Mouse (Mus musculus): ENCODE results near the gene Ckb.
"Not testable (repeated sequence)": the region's sequence is repeated elsewhere in the genome, so short reads cannot be mapped to it uniquely, and the experiment has no call there.

The Ckb gene

DNA sequence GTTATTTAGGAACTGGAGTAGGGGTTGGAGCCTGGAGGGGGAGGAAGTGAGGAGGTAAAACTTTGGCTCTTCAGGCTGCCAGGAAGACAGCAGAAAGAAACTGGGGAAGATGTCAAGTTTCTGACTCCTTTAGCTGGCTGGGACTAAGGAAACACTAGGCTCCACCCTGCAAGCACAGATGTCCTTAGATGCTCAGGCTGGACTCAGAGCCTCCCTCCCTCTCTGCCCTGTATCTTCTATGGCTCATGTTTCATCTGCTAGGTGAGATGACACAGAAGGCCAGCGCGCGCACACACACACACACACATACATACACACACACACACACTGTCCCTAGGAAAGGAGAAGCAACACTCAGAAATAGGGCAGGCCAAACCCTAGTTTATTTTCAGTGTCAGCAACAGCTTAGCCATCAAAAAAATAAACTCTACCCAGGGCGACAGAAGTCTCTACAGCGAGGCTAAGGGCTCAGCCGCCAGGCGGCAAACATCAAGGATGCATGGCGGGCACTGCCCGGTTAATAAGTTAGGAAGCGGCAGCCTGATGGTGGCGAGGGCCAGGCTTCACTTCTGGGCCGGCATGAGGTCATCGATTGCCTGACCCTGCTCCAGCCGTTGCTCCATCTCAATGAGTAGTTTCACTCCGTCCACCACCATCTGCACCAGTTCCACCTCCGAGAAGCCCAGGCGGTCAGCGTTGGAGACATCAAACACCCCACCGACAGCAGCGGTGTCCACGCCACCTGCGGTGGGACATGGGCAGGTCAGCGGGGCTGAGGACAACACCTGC lies 2.9 kb downstream of the Ckb start:
- peak; percentile 36 for DNase-seq (ENCODE audit: low spot score)

DNA sequence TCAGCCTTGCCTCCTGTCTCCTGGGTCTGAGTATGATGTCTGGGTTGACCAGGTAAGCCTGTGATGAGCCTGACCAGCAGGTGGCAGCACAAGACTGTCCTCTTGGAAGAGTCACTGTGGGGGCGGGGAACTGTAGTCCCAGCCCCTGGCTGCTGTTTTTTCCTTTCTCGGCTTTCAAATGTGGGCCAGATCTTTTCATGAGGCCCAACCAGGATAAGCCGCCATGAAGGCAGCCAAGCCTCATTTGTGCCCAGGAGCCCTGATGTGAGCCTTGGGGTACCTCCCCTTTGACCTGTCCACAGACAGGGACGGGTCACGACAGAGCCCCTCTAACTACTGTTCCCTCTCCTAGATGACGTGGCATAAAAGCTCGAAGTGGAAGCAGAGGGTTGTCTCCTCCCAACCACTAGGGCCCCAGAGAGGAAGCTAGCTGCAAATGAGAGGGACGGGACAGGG lies 3.7 kb downstream of the Ckb start:
- peak; percentile 98 for DNase-seq (ENCODE audit: low spot score)

DNA sequence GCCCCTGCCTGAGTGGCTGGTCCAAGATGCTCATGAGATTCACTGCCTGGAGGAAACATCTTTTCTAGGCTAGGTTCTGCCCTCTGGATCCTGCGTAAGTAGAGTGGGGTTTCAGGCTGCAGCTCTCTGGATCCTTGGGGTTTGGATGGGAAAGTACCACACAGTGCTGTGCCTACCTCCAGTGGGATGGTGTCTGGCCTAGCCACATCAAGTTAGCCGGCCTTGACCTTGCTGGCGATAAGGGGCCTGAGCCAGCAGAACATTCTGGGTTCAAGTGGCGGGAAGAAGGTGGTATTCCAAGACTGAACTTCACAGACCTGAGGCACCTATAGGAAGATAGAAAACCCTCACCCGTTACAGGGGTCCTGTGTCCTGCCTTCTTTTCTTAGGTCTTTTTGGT lies 4.7 kb downstream of the Ckb start:
- no peak for DNase-seq (ENCODE audit: low spot score)

- no peak for DNase-seq (ENCODE audit: low spot score)
Observed at GRCm38 (mm10) chr12:111666380-111666779, 5.8 kb downstream of the Ckb start.

DNA sequence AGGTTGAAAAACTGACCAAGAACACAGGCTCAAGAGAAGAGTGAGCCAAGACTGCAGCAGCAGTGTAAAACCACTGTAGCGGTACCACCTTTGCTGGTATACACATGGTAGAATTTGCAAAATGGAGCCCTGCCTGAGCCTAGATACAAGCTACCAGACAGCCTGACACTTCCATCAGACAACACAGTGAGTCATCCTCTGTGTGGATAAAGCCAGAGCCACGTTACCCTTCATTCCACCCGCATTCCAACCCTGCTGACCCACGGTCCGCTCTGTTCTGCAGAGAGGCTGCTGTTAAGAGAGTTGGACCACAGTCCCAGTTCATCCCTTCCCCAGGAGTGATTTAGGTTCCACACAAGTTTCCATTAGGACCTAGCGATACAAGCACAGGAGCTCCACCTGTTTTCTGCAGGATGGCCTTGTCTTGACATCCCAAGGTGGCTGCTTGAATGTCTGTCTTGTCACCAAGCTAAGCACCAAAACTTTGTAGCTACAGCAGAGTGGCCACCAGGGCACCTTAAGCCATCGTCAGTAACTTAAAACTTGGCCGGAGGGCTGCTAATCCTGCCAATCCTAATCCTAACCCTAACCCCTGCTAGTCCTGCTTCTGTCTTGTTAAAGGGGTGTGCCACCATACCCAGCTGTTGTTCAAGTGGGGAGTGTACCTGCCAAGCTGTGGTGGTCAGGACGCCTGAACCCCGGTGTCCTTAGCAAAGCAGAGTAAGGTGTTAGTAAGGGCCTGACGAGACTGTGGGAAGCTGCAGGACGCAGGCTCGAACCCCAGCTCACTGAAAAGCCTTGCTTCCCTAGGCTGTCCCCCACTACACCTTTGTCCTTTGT lies 6.9 kb downstream of the Ckb start:
- DNase-seq (ENCODE audit: low spot score), result no peak

- DNase-seq (ENCODE audit: low spot score), result peak; percentile 30
Observed at GRCm38 (mm10) chr12:111664144-111664634, 7.9 kb downstream of the Ckb start.

DNA sequence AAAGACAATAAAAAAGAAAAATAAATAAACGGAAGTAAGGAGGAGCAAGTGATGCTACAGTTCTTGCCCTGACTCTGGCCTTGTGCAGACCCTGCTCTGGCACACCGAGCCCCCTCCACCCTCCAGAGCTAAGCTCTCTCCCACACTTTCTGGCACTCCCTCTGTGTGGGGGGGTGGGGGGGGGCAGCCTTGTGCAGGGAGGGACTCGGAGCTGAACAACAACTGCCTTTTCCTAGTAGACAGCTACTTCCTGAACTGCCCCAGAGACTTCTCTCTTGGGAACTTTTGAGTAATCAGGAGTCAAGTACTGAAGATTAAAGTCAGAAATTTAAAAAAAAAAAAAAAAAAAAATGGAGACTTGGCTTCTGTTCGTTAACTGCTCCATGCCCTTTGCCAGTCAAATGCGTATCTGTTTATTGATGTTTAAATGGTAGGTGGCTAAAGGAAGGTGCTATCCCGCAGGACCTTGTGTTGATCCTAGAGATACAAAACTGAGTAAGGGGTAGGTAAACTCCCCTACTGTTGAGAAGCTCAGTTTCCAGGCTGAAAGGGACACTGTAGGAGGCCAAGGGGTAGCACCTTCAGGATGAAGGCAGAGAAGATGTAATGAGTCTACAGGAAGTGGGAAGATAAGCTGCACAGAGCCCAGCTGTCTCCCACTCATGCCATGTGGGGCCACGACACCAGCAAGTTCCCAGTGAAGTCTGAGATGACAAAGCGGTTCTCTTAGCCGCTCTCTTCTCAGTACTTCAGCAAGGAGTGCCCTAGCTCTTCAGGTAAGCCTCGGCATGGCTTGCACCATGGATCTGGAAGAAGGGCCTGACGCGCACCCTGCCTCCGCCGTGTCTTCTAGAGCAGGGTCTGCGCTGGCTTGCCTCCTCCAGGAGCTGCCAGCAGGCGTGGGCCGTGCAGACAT lies 8.7 kb downstream of the Ckb start:
- DNase-seq (ENCODE audit: low spot score), result no peak

DNA sequence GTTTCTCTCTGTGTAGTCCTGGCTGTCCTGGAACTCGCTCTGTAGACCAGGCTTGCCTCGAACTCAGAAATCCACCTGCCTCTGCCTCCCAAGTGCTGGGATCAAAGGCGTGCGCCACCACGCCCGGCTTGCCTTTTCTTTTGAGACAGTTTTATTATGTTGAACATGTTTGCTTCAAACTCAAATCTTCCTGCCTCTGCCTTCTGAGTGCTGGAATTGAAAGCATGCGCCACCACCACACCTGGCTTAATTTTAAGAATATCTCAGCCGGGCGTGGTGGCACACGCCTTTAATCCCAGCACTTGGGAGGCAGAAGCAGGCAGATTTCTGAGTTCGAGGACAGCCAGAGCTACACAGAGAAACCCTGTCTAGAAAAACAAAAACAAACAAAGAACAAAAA lies 10.6 kb downstream of the Ckb start:
- DNase-seq (ENCODE audit: low spot score), result not testable (repeated sequence)

DNA sequence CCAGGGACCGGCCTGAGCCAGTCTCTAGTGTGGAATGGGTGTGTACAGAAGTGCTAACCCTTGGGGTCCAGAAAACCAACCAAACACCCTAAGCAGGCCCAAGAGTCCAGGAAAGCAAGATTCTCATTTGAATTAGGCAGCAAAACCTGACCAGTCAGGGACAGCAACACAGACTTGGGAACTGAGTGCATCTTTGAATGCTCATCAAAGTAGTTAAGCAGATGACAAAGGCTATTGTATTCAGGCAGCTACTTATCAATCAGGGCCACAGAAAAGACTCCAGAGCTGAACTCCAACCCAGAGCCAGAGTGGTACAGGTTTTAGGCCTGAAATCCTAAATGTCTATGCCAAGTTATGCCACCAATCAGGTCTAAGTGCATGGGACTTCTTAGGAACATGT lies 11.5 kb downstream of the Ckb start:
- DNase-seq (ENCODE audit: low spot score), result no peak

- DNase-seq (ENCODE audit: low spot score), result no peak
Observed at GRCm38 (mm10) chr12:111659331-111659730, 12.8 kb downstream of the Ckb start.

DNA sequence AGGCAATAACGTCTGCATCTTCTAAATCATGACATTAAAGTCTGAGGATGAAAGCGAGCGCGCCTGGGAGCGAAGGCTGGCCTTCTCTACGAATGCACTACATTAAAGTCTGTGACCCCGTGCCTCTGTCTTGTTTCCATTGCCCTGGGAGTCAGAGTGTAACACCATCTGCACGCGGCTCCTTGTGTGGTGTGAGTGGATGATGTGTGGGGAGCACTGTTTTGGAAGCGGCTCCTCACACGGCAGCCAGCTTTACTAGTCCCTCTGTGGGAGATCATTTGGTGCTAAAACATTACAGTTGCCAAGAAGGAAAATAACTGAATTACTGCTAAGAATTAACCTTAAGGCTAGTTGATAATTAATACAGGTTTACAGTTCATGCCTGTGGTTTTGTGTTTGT lies 16.4 kb downstream of the Ckb start:
- DNase-seq (ENCODE audit: low spot score), result no peak

GRCm38 (mm10) chr12:111653434-111653833 lies 18.7 kb downstream of the Ckb start:
- peak; percentile 81 for DNase-seq (ENCODE audit: low spot score)

- no peak for DNase-seq (ENCODE audit: low spot score)
Observed at GRCm38 (mm10) chr12:111652953-111653352, 19.2 kb downstream of the Ckb start.

DNA sequence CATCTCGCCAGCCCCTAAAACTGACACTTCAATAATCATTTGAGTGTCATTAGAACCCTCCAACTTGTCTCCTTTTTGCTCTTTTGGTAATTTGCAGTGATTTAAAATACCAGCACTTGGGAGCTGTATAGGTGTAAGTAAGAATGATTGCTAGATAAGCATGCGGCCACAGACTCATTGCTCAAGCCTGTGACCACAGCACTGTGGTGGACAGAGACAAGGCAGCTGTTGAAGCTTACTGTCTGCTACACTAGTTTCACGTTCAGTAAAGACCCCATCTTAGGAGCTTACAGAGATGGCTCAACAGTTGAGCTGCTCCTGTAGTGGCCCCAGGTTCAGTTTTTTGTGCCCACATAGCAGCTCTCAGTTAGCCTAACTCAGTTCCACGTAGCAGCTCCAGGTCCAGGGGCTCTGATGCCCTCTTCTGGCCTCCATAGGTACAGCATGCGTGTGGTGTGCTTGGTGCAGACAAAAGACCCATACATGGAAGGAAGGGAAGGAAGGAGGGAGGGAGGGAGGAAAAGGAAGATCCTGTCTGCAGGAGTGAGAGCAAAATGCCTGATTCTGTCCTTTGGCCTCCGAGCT lies 24.0 kb downstream of the Ckb start:
- DNase-seq (ENCODE audit: low spot score), result peak; percentile 83

Measured in embryo, embryonic 10.5 days (tissue).